Mouse (Mus musculus) inflammation-experienced regulatory T-cells, adult 6 months (primary cell): ENCODE results near the gene Olfr147. TPM values are rescaled to one million over a fixed set of nuclear protein-coding genes. Genes with fewer than 3 reads are reported as not detected.
"Not testable (repeated sequence)": the region's sequence is repeated elsewhere in the genome, so short reads cannot be mapped to it uniquely, and the experiment has no call there.

Source experiments
- ATAC-seq: one replicate; pipeline ENCODE4 v1.8.0; 2017
- polyA plus RNA-seq, 3 experiments: library from polyadenylated mRNA; unstranded; fragments of 100-300 nt; shearing (Covaris generic); gene quantifications; one replicate each; pipeline ENCODE4 v1.2.1; 2017

Gene Olfr147
- polyA plus RNA-seq: not detected

DNA sequence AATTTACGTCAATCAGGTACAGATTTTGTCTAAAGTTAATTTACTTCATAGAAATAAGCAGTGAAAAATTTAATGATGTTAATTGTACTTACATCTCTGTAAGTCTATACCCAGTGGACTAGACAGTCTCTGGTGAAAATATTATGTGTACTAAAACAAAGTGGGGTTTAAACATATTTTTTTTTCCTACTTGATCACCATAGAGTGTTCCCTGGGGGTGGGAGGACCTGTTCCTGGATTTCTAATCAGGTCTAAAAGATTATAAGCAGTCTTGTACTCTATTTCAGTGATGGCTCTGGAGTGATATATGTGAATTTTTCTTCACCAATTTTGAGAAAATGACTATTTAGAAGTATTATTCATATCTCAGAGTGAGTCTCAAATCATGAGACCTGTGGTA lies at the start of gene Olfr147:
Gene Olfr147, plus strand, starts transcription at position 301 of the 400 bp plus-strand sequence.
- no peak for ATAC-seq

- ATAC-seq: no peak
Measured at GRCm38 (mm10) chr9:38366596-38366995, 34.9 kb upstream of the Olfr147 start, which contains the start of gene Olfr250. TSS of gene Olfr250 (plus strand) at chr9:38366896.

GRCm38 (mm10) chr9:38376786-38377185 lies 24.7 kb upstream of the Olfr147 start, which contains the start of gene Olfr251:
TSS of gene Olfr251 (plus strand) at chr9:38377086.
- no peak for ATAC-seq

GRCm38 (mm10) chr9:38407502-38407901 lies 6.0 kb downstream of the Olfr147 start:
- ATAC-seq: not testable (repeated sequence)

DNA sequence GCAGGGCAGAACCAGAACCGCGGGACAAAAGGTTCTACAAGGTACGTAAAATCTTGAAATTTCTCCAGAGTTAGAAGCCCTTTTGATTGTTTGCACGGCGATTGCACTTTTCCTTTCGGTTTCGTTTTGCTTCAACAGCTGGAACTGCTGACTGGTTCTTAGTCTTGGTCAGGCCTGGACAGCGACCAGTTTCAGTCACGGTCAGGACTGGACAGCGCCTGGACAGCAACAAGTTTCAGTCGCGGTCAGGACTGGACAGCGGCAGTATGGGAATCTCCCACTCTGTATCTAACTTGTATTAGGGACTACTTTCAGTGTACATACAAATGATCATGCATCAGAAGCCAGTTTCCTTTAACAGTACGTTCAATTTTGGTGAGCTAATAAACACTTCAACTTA lies 12.0 kb downstream of the Olfr147 start:
- ATAC-seq: not testable (repeated sequence)

GRCm38 (mm10) chr9:38423801-38424200 lies 22.3 kb downstream of the Olfr147 start:
- ATAC-seq: no peak

GRCm38 (mm10) chr9:38427026-38427425 lies 25.5 kb downstream of the Olfr147 start:
- ATAC-seq: no peak

- ATAC-seq: no peak
Measured at GRCm38 (mm10) chr9:38429155-38429554, 27.7 kb downstream of the Olfr147 start, which contains the start of gene Olfr901. TSS of gene Olfr901 (plus strand) at chr9:38429455.

- no peak for ATAC-seq
Measured at GRCm38 (mm10) chr9:38447352-38447751, 45.9 kb downstream of the Olfr147 start, which contains the start of gene Olfr902. TSS of gene Olfr902 (plus strand) at chr9:38447652.

Other genes with a start within 250 kb of the Olfr147 start
- not detected for gene Olfr891, start 220.9 kb upstream of the Olfr147 start, polyA plus RNA-seq
- gene Olfr893, start 193.3 kb upstream of the Olfr147 start, polyA plus RNA-seq: not detected
- not detected for gene Olfr894, start 183.6 kb upstream of the Olfr147 start, polyA plus RNA-seq
- not detected for gene Olfr143, start 148.9 kb upstream of the Olfr147 start, polyA plus RNA-seq
- not detected for gene Olfr895, start 133.8 kb upstream of the Olfr147 start, polyA plus RNA-seq
- not detected for gene Olfr896-ps1, start 110.6 kb upstream of the Olfr147 start, polyA plus RNA-seq
- gene Olfr25, start 72.6 kb upstream of the Olfr147 start, polyA plus RNA-seq: not detected
- not detected for gene Olfr898, start 53.3 kb upstream of the Olfr147 start, polyA plus RNA-seq
- gene Olfr250, start 34.8 kb upstream of the Olfr147 start, polyA plus RNA-seq: under 1 TPM in 1 of 3 experiments, not detected in 2; 0.08 TPM
- not detected for gene Olfr251, start 24.6 kb upstream of the Olfr147 start, polyA plus RNA-seq
- gene Olfr901, start 27.8 kb downstream of the Olfr147 start, polyA plus RNA-seq: not detected
- not detected for gene Olfr902, start 46.0 kb downstream of the Olfr147 start, polyA plus RNA-seq
- gene Olfr904, start 61.4 kb downstream of the Olfr147 start, polyA plus RNA-seq: not detected
- gene Olfr905, start 69.4 kb downstream of the Olfr147 start, polyA plus RNA-seq: under 1 TPM in 1 of 3 experiments, not detected in 2; 0.09 TPM
- gene Olfr906, start 85.4 kb downstream of the Olfr147 start, polyA plus RNA-seq: not detected
- not detected for gene Olfr907, start 94.1 kb downstream of the Olfr147 start, polyA plus RNA-seq
- gene Olfr911-ps1, start 119.9 kb downstream of the Olfr147 start, polyA plus RNA-seq: under 1 TPM in 2 of 3 experiments, not detected in 1; 0.09 to 0.67 TPM
- gene Olfr910, start 136.2 kb downstream of the Olfr147 start, polyA plus RNA-seq: not detected
- gene Olfr912, start 178.5 kb downstream of the Olfr147 start, polyA plus RNA-seq: under 1 TPM in 1 of 3 experiments, not detected in 2; 0.10 TPM
- gene Olfr913, start 191.1 kb downstream of the Olfr147 start, polyA plus RNA-seq: not detected
- not detected for gene Olfr914, start 203.4 kb downstream of the Olfr147 start, polyA plus RNA-seq